Mouse (Mus musculus): ENCODE data around the gene Ccn5. TPM values are rescaled to one million over a fixed set of nuclear protein-coding genes. Genes with fewer than 3 reads are reported as not detected.

Gene Ccn5
- polyA plus RNA-seq, 1 experiment, result 0.99 TPM

- Histone ChIP-seq H3K27ac (replicated peaks; ENCODE audit: low read depth, low read length) (no peak overlapping the region), H3K4me3 (ENCODE audit: insufficient read depth, low read depth, low read length) (no peak overlapping the region), H3K4me1 (ENCODE audit: control insufficient read depth, insufficient read depth, insufficient read length, low read length) (no peaks in the 10 kb centered on the region)
Observed at GRCm38 (mm10) chr2:163814739-163815465, 5.8 kb upstream of the Ccn5 start.

DNA sequence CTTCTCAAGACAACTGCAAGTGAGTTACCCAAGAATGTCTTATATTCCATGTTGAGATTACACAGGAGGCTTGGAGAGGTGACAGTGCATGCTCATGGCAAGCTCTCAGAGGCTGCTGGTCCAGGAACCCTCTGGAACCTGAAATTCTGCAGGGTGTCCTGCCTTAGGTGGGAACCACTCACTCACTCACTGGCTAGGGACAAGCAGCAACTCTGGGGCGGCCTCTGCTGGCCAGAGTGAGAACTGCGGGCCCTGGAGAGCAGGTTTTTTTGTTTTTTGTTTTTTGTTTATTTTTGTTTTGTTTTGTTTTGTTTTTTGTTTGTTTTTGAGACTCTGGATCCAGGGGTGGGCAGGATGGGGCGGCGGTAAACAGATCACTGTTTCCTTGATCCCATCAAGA lies 2.6 kb downstream of the Ccn5 start:
- Histone ChIP-seq H3K4me1 (ENCODE audit: control insufficient read depth, insufficient read depth, insufficient read length, low read length) (peaks cover 6% of the 10 kb centered on the region; the same call in 1 of the 2 replicates), H3K27ac (replicated peaks; ENCODE audit: low read depth, low read length) (no peak overlapping the region), H3K4me3 (ENCODE audit: insufficient read depth, low read depth, low read length) (no peak overlapping the region)

GRCm38 (mm10) chr2:163823771-163824170 lies 3.1 kb downstream of the Ccn5 start:
- Histone ChIP-seq H3K4me3 (ENCODE audit: insufficient read depth, low read depth, low read length) (no peak overlapping the region), H3K4me1 (ENCODE audit: control insufficient read depth, insufficient read depth, insufficient read length, low read length) (peaks cover 6% of the 10 kb centered on the region; the same call in 1 of the 2 replicates), H3K27ac (replicated peaks; ENCODE audit: low read depth, low read length) (no peak overlapping the region)

- peaks cover 6% of the 10 kb centered on the region; the same call in 1 of the 2 replicates for H3K4me1 ChIP-seq (ENCODE audit: control insufficient read depth, insufficient read depth, insufficient read length, low read length)
- no peak overlapping the region for H3K27ac ChIP-seq (replicated peaks; ENCODE audit: low read depth, low read length)
- H3K4me3 ChIP-seq (ENCODE audit: insufficient read depth, low read depth, low read length), result no peak overlapping the region
Observed at GRCm38 (mm10) chr2:163825861-163826260, 5.2 kb downstream of the Ccn5 start.

DNA sequence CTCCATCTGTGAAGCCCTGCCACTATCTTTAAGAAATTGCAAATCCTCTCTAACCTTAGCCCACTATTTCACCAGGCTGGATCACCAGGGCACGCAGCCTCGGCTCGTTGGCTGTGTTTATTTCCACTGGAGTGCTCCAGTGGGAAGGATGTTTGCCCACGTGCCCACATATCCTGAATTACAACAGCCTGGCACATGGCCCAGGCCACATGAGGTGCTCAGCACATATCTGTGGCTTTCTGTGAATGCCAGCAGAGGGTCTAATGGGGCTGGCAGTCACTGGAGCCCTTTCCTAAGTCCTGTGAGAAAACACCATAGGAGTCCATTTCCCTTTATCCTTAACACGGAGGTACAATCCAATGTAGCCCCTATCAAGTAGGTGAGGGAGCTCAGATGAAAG lies 5.8 kb downstream of the Ccn5 start:
- Histone ChIP-seq H3K27ac (replicated peaks; ENCODE audit: low read depth, low read length) (no peak overlapping the region), H3K4me1 (ENCODE audit: control insufficient read depth, insufficient read depth, insufficient read length, low read length) (peaks cover 6% of the 10 kb centered on the region; the same call in 1 of the 2 replicates), H3K4me3 (ENCODE audit: insufficient read depth, low read depth, low read length) (no peak overlapping the region)

DNA sequence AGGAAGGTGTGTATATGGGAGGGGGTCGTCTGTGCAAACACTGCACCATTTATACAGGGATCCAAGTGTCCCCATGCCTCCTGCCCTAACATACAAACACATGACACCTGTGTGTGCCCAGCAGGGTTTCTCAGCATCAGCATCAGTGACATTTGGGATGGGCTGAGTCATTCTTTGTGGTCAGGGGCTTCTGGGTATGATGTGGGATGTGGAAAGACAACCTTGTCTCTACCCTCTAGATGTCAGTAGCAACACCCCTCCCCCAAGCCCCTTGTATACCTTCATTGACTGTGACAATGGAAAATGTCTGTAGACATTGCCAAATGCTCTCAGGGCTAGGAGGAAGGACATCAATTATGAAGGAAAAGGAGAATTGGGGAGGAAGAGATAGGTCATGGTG lies 10.5 kb downstream of the Ccn5 start:
- peaks cover 2% of the 10 kb centered on the region; the same call in 1 of the 2 replicates for H3K4me1 ChIP-seq (ENCODE audit: control insufficient read depth, insufficient read depth, insufficient read length, low read length)
- H3K27ac ChIP-seq (replicated peaks; ENCODE audit: low read depth, low read length), result no peak overlapping the region
- no peak overlapping the region for H3K4me3 ChIP-seq (ENCODE audit: insufficient read depth, low read depth, low read length)

DNA sequence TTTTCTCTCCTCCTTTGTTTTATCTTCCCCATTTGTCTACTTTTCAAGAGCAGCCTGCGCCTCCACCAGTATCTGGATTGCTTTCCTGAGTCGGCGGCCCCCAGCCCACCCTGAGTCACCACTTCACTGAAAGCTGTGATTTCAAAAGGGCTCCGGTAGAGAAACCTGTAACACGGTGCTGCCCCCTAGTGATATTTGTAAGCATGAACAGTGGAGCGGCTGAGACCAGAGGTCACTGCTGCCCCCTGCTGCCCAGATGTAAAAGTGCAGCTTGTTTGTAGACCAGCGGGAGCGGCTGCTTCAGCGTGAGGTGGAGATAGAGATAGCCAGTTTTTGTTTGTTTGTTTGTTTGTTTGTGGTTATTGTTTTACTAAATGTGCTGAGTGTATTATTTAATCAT lies 17.4 kb downstream of the Ccn5 start:
- H3K4me1 ChIP-seq (ENCODE audit: control insufficient read depth, insufficient read depth, insufficient read length, low read length), result peaks cover 3% of the 10 kb centered on the region; the same call in 1 of the 2 replicates
- no peak overlapping the region for H3K4me3 ChIP-seq (ENCODE audit: insufficient read depth, low read depth, low read length)
- H3K27ac ChIP-seq (replicated peaks; ENCODE audit: low read depth, low read length), result no peak overlapping the region

DNA sequence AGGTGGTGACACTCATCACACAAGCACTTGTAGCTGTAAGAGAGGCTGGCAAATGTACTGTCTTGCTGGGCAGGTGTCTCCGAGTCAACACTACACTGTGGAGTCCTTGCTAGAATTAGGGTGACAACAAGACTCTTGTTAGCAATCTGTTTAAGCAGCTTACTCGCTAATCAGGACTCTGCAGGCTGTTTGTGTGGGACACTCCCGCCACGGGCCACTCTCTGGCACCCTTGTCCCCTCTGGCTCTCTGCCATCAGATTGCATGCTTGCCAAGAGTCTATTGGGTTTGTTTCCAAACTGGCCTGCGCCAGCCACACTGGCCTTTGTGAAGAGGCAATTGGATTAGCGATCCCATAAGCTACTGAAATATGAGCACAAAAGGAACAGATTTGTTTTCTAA lies 18.9 kb downstream of the Ccn5 start:
- H3K4me1 ChIP-seq (ENCODE audit: control insufficient read depth, insufficient read depth, insufficient read length, low read length), result peaks cover 3% of the 10 kb centered on the region; the same call in 1 of the 2 replicates
- H3K27ac ChIP-seq (replicated peaks; ENCODE audit: low read depth, low read length), result no peak overlapping the region
- no peak overlapping the region for H3K4me3 ChIP-seq (ENCODE audit: insufficient read depth, low read depth, low read length)

DNA sequence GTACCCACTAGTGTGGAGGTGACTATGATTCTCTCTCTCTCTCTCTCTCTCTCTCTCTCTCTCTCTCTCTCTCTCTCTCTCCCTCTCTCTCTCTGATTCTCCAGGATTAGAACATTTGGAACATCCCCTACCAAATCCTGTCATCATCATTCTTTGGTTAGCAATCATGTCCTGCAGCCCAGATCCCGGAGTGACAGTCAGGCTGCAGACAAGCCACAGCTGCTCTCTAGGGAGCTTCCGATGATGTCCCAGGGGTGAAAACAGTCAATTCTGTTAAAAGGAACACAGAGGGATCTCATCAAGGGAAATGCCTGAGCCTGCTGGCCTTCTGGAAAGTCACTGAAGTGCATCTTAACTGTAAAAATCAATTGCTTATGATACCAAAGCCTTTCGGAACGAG lies 21.4 kb downstream of the Ccn5 start:
- Histone ChIP-seq H3K27ac (replicated peaks; ENCODE audit: low read depth, low read length) (no peak overlapping the region), H3K4me3 (ENCODE audit: insufficient read depth, low read depth, low read length) (no peak overlapping the region), H3K4me1 (ENCODE audit: control insufficient read depth, insufficient read depth, insufficient read length, low read length) (peaks cover 3% of the 10 kb centered on the region; the same call in 1 of the 2 replicates)

DNA sequence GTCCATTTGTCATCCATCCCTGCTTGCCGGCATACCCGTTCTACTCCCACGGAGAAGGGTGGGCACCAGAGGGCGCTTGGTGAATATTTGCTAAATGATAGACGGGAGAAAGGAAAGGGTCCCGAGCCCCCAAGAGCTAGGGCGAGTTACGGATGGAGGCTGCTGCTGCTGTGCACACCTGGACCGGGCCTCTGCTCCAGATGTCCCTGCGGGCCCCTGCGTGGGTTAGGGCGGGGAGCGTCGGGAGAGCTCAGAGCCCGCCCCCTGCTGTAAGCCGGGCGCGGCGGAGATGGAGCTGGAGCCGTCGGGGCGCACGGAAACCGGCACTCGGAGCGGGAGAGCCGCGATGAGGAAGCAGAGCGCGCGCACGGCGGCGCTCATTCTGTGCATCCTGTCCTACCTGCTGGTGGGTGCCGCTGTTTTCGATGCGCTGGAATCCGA lies 32.8 kb downstream of the Ccn5 start, which contains the start of gene Kcnk15:
Kcnk15 (plus strand) TSS at position 191 of the 441 bp plus-strand sequence.
- H3K4me1 ChIP-seq (ENCODE audit: control insufficient read depth, insufficient read depth, insufficient read length, low read length), result no peaks in the 10 kb centered on the region
- no peak within 1 kb of the TSS for H3K4me3 ChIP-seq (ENCODE audit: insufficient read depth, low read depth, low read length)
- H3K27ac ChIP-seq (replicated peaks; ENCODE audit: low read depth, low read length), result no peak within 1 kb of the TSS

- Histone ChIP-seq H3K27ac (replicated peaks; ENCODE audit: low read depth, low read length) (no peak overlapping the region), H3K4me1 (ENCODE audit: control insufficient read depth, insufficient read depth, insufficient read length, low read length) (no peaks in the 10 kb centered on the region), H3K4me3 (ENCODE audit: insufficient read depth, low read depth, low read length) (no peak overlapping the region)
Observed at GRCm38 (mm10) chr2:163857233-163857632, 36.6 kb downstream of the Ccn5 start.

- no peak overlapping the region for H3K4me3 ChIP-seq (ENCODE audit: insufficient read depth, low read depth, low read length)
- H3K4me1 ChIP-seq (ENCODE audit: control insufficient read depth, insufficient read depth, insufficient read length, low read length), result no peaks in the 10 kb centered on the region
- no peak overlapping the region for H3K27ac ChIP-seq (replicated peaks; ENCODE audit: low read depth, low read length)
Observed at GRCm38 (mm10) chr2:163858254-163858947, 37.7 kb downstream of the Ccn5 start.

DNA sequence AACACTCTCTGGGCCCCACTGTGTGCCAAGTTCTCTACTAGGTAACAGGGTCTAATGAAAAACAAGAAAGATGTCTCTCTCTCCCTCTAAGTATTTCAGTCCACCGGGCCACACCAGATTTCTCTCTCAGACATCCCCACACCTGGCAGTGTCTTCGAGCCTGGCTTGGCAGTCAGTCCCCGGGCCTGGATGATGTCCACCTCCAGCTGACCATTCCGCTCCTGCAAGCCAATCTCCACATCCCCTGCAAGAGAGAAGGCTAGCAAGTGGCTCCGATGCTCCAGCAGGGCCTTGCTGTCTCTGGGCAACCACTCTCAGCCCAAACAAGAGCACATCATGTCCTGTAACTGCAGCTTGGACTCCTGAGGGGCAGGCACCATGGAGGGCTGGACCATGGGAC lies 44.6 kb downstream of the Ccn5 start:
- no peaks in the 10 kb centered on the region for H3K4me1 ChIP-seq (ENCODE audit: control insufficient read depth, insufficient read depth, insufficient read length, low read length)
- no peak overlapping the region for H3K4me3 ChIP-seq (ENCODE audit: insufficient read depth, low read depth, low read length)
- no peak overlapping the region for H3K27ac ChIP-seq (replicated peaks; ENCODE audit: low read depth, low read length)

- H3K27ac ChIP-seq (replicated peaks; ENCODE audit: low read depth, low read length), result no peak overlapping the region
- no peak overlapping the region for H3K4me3 ChIP-seq (ENCODE audit: insufficient read depth, low read depth, low read length)
- H3K4me1 ChIP-seq (ENCODE audit: control insufficient read depth, insufficient read depth, insufficient read length, low read length), result no peaks in the 10 kb centered on the region
Observed at GRCm38 (mm10) chr2:163866061-163866460, 45.4 kb downstream of the Ccn5 start.

GRCm38 (mm10) chr2:163869783-163870182 lies 49.1 kb downstream of the Ccn5 start:
- Histone ChIP-seq H3K4me1 (ENCODE audit: control insufficient read depth, insufficient read depth, insufficient read length, low read length) (no peaks in the 10 kb centered on the region), H3K4me3 (ENCODE audit: insufficient read depth, low read depth, low read length) (no peak overlapping the region), H3K27ac (replicated peaks; ENCODE audit: low read depth, low read length) (no peak overlapping the region)

- H3K27ac ChIP-seq (replicated peaks; ENCODE audit: low read depth, low read length), result no peak overlapping the region
- no peak overlapping the region for H3K4me3 ChIP-seq (ENCODE audit: insufficient read depth, low read depth, low read length)
- H3K4me1 ChIP-seq (ENCODE audit: control insufficient read depth, insufficient read depth, insufficient read length, low read length), result no peaks in the 10 kb centered on the region
Observed at GRCm38 (mm10) chr2:163871266-163871665, 50.6 kb downstream of the Ccn5 start.
